Mouse (Mus musculus): ENCODE measurements around the gene Gm20219.
"Not testable (repeated sequence)": the region's sequence is repeated elsewhere in the genome, so short reads cannot be mapped to it uniquely, and the experiment has no call there.

Gm20219 gene

GRCm38 (mm10) chr17:56512310-56512709, 41.9 kb downstream of the Gm20219 start, which contains the start of gene Znrf4:
TSS of gene Znrf4 (minus strand) at chr17:56512431.
- DNase-seq (ENCODE audit: low spot score) = no peak

GRCm38 (mm10) chr17:56511707-56512090, 42.5 kb downstream of the Gm20219 start:
- DNase-seq (ENCODE audit: low spot score) = no peak

- DNase-seq (ENCODE audit: low spot score) = no peak
Measured at GRCm38 (mm10) chr17:56510970-56511706, 43.0 kb downstream of the Gm20219 start.

GRCm38 (mm10) chr17:56510473-56510969, 43.7 kb downstream of the Gm20219 start:
- no peak for DNase-seq (ENCODE audit: low spot score)

GRCm38 (mm10) chr17:56509707-56510472, 44.3 kb downstream of the Gm20219 start:
- no peak for DNase-seq (ENCODE audit: low spot score)

GRCm38 (mm10) chr17:56509021-56509640, 45.1 kb downstream of the Gm20219 start:
- no peak for DNase-seq (ENCODE audit: low spot score)

GRCm38 (mm10) chr17:56507161-56508068, 46.8 kb downstream of the Gm20219 start:
- DNase-seq (ENCODE audit: low spot score) = peak; percentile 75

GRCm38 (mm10) chr17:56506417-56507065, 47.6 kb downstream of the Gm20219 start:
- no peak for DNase-seq (ENCODE audit: low spot score)

GRCm38 (mm10) chr17:56505401-56505800, 48.8 kb downstream of the Gm20219 start:
- no peak for DNase-seq (ENCODE audit: low spot score)

- no peak for DNase-seq (ENCODE audit: low spot score)
Measured at GRCm38 (mm10) chr17:56502526-56502925, 51.7 kb downstream of the Gm20219 start.

GRCm38 (mm10) chr17:56501635-56502400, 52.4 kb downstream of the Gm20219 start:
- not testable (repeated sequence) for DNase-seq (ENCODE audit: low spot score)
